Mouse (Mus musculus): ENCODE measurements around the gene Klrb1a. TPM values are rescaled to one million over a fixed set of nuclear protein-coding genes. Genes with fewer than 3 reads are reported as not detected.

The Klrb1a gene
- polyA plus RNA-seq, 1 experiment from 2014 or later, result not detected

- no peaks in the 10 kb centered on the region for H3K9me3 ChIP-seq (ENCODE audit: control insufficient read depth, low read length)
- ATAC-seq (ENCODE audit: low FRiP score, low TSS enrichment) (no peak), DNase-seq (no peak)
- H3K4me2 ChIP-seq (ENCODE audit: low read length), result no peak overlapping the region
- H3K27ac ChIP-seq (replicated peaks; ENCODE audit: low read depth, low read length), result no peak overlapping the region
- H3K4me3 ChIP-seq (replicated peaks; ENCODE audit: low read depth, low read length), result no peak overlapping the region
- H3K36me3 ChIP-seq (ENCODE audit: control insufficient read depth, insufficient read depth, low read length), result no peaks in the 10 kb centered on the region
- no peaks in the 10 kb centered on the region for H3K4me1 ChIP-seq (ENCODE audit: control insufficient read depth, insufficient read depth, low read length)
- H3K27me3 ChIP-seq (ENCODE audit: control insufficient read depth, insufficient read depth, low read length), result no peaks in the 10 kb centered on the region
- H3K9ac ChIP-seq (replicated peaks; ENCODE audit: low read length), result no peak overlapping the region
- WGBS, result 56% methylated on average over 2 of the region's 2 CpGs
Measured at GRCm38 (mm10) chr6:128622733-128623132, 600 bp downstream of the Klrb1a start.

GRCm38 (mm10) chr6:128606350-128606749 is 17.0 kb downstream of the Klrb1a start:
- Histone ChIP-seq H3K9ac (replicated peaks; ENCODE audit: low read length) (no peak overlapping the region), H3K9me3 (ENCODE audit: control insufficient read depth, low read length) (no peaks in the 10 kb centered on the region), H3K36me3 (ENCODE audit: control insufficient read depth, insufficient read depth, low read length) (no peaks in the 10 kb centered on the region), H3K4me2 (ENCODE audit: low read length) (no peak overlapping the region), H3K27me3 (ENCODE audit: control insufficient read depth, insufficient read depth, low read length) (no peaks in the 10 kb centered on the region), H3K4me3 (replicated peaks; ENCODE audit: low read depth, low read length) (no peak overlapping the region), H3K27ac (replicated peaks; ENCODE audit: low read depth, low read length) (no peak overlapping the region), H3K4me1 (ENCODE audit: control insufficient read depth, insufficient read depth, low read length) (no peaks in the 10 kb centered on the region)
- WGBS, result 79% methylated on average over 9 of the region's 9 CpGs
- DNase-seq (no peak), ATAC-seq (ENCODE audit: low FRiP score, low TSS enrichment) (no peak)

GRCm38 (mm10) chr6:128604512-128604911 is 18.8 kb downstream of the Klrb1a start:
- Histone ChIP-seq H3K4me3 (replicated peaks; ENCODE audit: low read depth, low read length) (no peak overlapping the region), H3K4me2 (ENCODE audit: low read length) (no peak overlapping the region), H3K9me3 (ENCODE audit: control insufficient read depth, low read length) (no peaks in the 10 kb centered on the region), H3K27me3 (ENCODE audit: control insufficient read depth, insufficient read depth, low read length) (no peaks in the 10 kb centered on the region), H3K4me1 (ENCODE audit: control insufficient read depth, insufficient read depth, low read length) (no peaks in the 10 kb centered on the region), H3K36me3 (ENCODE audit: control insufficient read depth, insufficient read depth, low read length) (no peaks in the 10 kb centered on the region), H3K9ac (replicated peaks; ENCODE audit: low read length) (no peak overlapping the region), H3K27ac (replicated peaks; ENCODE audit: low read depth, low read length) (no peak overlapping the region)
- ATAC-seq (ENCODE audit: low FRiP score, low TSS enrichment) (no peak), DNase-seq (peak; percentile 72)
- WGBS, result 44% methylated on average over 5 of the region's 5 CpGs

GRCm38 (mm10) chr6:128602463-128603201 is 20.7 kb downstream of the Klrb1a start:
- H3K9ac ChIP-seq (replicated peaks; ENCODE audit: low read length), result no peak overlapping the region
- H3K4me2 ChIP-seq (ENCODE audit: low read length), result peak overlapping the region; percentile 33
- no peak overlapping the region for H3K4me3 ChIP-seq (replicated peaks; ENCODE audit: low read depth, low read length)
- no peaks in the 10 kb centered on the region for H3K4me1 ChIP-seq (ENCODE audit: control insufficient read depth, insufficient read depth, low read length)
- H3K9me3 ChIP-seq (ENCODE audit: control insufficient read depth, low read length), result no peaks in the 10 kb centered on the region
- ATAC-seq (ENCODE audit: low FRiP score, low TSS enrichment) (peak; percentile 62; the same call in 1 of the 2 replicates), DNase-seq (peak; percentile 49)
- WGBS, result 44% methylated on average over 10 of the region's 10 CpGs
- 0 out of 2 replicates have a peak overlapping the region, but pooled peaks have one; percentile 20 for H3K27ac ChIP-seq (replicated peaks; ENCODE audit: low read depth, low read length)
- H3K27me3 ChIP-seq (ENCODE audit: control insufficient read depth, insufficient read depth, low read length), result no peaks in the 10 kb centered on the region
- no peaks in the 10 kb centered on the region for H3K36me3 ChIP-seq (ENCODE audit: control insufficient read depth, insufficient read depth, low read length)

- DNase-seq (peak; percentile 42), ATAC-seq (ENCODE audit: low FRiP score, low TSS enrichment) (peak; percentile 12; the same call in 1 of the 2 replicates)
- H3K27me3 ChIP-seq (ENCODE audit: control insufficient read depth, insufficient read depth, low read length), result no peaks in the 10 kb centered on the region
- no peaks in the 10 kb centered on the region for H3K36me3 ChIP-seq (ENCODE audit: control insufficient read depth, insufficient read depth, low read length)
- no peak overlapping the region for H3K27ac ChIP-seq (replicated peaks; ENCODE audit: low read depth, low read length)
- H3K4me3 ChIP-seq (replicated peaks; ENCODE audit: low read depth, low read length), result no peak overlapping the region
- 50% methylated on average over 3 of the region's 3 CpGs for WGBS
- no peak overlapping the region for H3K9ac ChIP-seq (replicated peaks; ENCODE audit: low read length)
- no peaks in the 10 kb centered on the region for H3K4me1 ChIP-seq (ENCODE audit: control insufficient read depth, insufficient read depth, low read length)
- peak overlapping the region; percentile 33 for H3K4me2 ChIP-seq (ENCODE audit: low read length)
- H3K9me3 ChIP-seq (ENCODE audit: control insufficient read depth, low read length), result no peaks in the 10 kb centered on the region
Measured at GRCm38 (mm10) chr6:128602026-128602425, 21.3 kb downstream of the Klrb1a start.

- H3K4me1 ChIP-seq (ENCODE audit: control insufficient read depth, insufficient read depth, low read length), result no peaks in the 10 kb centered on the region
Measured at GRCm38 (mm10) chr6:128599555-128599954, 23.8 kb downstream of the Klrb1a start.

GRCm38 (mm10) chr6:128598256-128599047 is 24.9 kb downstream of the Klrb1a start:
- H3K9ac ChIP-seq (replicated peaks; ENCODE audit: low read length), result no peak overlapping the region
- no peaks in the 10 kb centered on the region for H3K9me3 ChIP-seq (ENCODE audit: control insufficient read depth, low read length)
- no peak overlapping the region for H3K27ac ChIP-seq (replicated peaks; ENCODE audit: low read depth, low read length)
- H3K4me3 ChIP-seq (replicated peaks; ENCODE audit: low read depth, low read length), result no peak overlapping the region
- H3K27me3 ChIP-seq (ENCODE audit: control insufficient read depth, insufficient read depth, low read length), result no peaks in the 10 kb centered on the region
- WGBS, result 67% methylated on average over 2 of the region's 2 CpGs
- no peak for ATAC-seq (ENCODE audit: low FRiP score, low TSS enrichment)
- no peak overlapping the region for H3K4me2 ChIP-seq (ENCODE audit: low read length)
- H3K4me1 ChIP-seq (ENCODE audit: control insufficient read depth, insufficient read depth, low read length), result no peaks in the 10 kb centered on the region
- DNase-seq, result no peak
- H3K36me3 ChIP-seq (ENCODE audit: control insufficient read depth, insufficient read depth, low read length), result no peaks in the 10 kb centered on the region

More at GRCm38 (mm10) chr6:128599555-128599954, 23.8 kb downstream of the Klrb1a start:
- Histone ChIP-seq H3K4me3 (replicated peaks; ENCODE audit: low read depth, low read length) (no peak overlapping the region), H3K9me3 (ENCODE audit: control insufficient read depth, low read length) (no peaks in the 10 kb centered on the region), H3K9ac (replicated peaks; ENCODE audit: low read length) (no peak overlapping the region), H3K27me3 (ENCODE audit: control insufficient read depth, insufficient read depth, low read length) (no peaks in the 10 kb centered on the region), H3K4me2 (ENCODE audit: low read length) (no peak overlapping the region), H3K36me3 (ENCODE audit: control insufficient read depth, insufficient read depth, low read length) (no peaks in the 10 kb centered on the region), H3K27ac (replicated peaks; ENCODE audit: low read depth, low read length) (no peak overlapping the region)
- DNase-seq (no peak), ATAC-seq (ENCODE audit: low FRiP score, low TSS enrichment) (no peak)
- 61% methylated on average over 4 of the region's 4 CpGs for WGBS

GRCm38 (mm10) chr6:128597121-128597522 is 26.2 kb downstream of the Klrb1a start:
- H3K9me3 ChIP-seq (ENCODE audit: control insufficient read depth, low read length), result no peaks in the 10 kb centered on the region
- no peaks in the 10 kb centered on the region for H3K4me1 ChIP-seq (ENCODE audit: control insufficient read depth, insufficient read depth, low read length)
- H3K27me3 ChIP-seq (ENCODE audit: control insufficient read depth, insufficient read depth, low read length), result no peaks in the 10 kb centered on the region
- 0 out of 2 replicates have a peak overlapping the region, but pooled peaks have one; percentile 16 for H3K9ac ChIP-seq (replicated peaks; ENCODE audit: low read length)
- peak overlapping the region; percentile 19 for H3K4me2 ChIP-seq (ENCODE audit: low read length)
- WGBS, result 47% methylated on average over 9 of the region's 9 CpGs
- DNase-seq, result peak; percentile 74
- no peak overlapping the region for H3K27ac ChIP-seq (replicated peaks; ENCODE audit: low read depth, low read length)
- ATAC-seq (ENCODE audit: low FRiP score, low TSS enrichment), result peak; percentile 73
- H3K4me3 ChIP-seq (replicated peaks; ENCODE audit: low read depth, low read length), result no peak overlapping the region
- no peaks in the 10 kb centered on the region for H3K36me3 ChIP-seq (ENCODE audit: control insufficient read depth, insufficient read depth, low read length)

Data from midbrain, embryonic 14.5 days (tissue).